Mouse (Mus musculus) heart, embryonic 15.5 days (tissue): ENCODE results near the gene Prex1. TPM values are rescaled to one million over a fixed set of nuclear protein-coding genes. Genes with fewer than 3 reads are reported as not detected.

Experiments
- ATAC-seq: fragments of 200-750 bp; cut with Nextera tagmentation; replicated peaks from 2 replicates; pipeline ENCODE4 v1.8.0; 2017; ENCODE audit warnings: low read depth, moderate TSS enrichment; ENCODE audit not compliant: insufficient number of reproducible peaks, insufficient read depth, low FRiP score
- H3K27ac ChIP-seq: fragments of 300-500 bp; sonication (generic); 2 replicates; pipeline ENCODE4 v1.5.1; 2015; ENCODE audit warnings: mild to moderate bottlenecking, inconsistent platforms
- H3K27me3 ChIP-seq: fragments of 300-500 bp; sonication (generic); 2 replicates; pipeline ENCODE4 v1.6.1; 2015; ENCODE audit warnings: inconsistent platforms
- H3K36me3 ChIP-seq: fragments of 300-500 bp; sonication (generic); 2 replicates; pipeline ENCODE4 v1.6.1; 2015; ENCODE audit warnings: mild to moderate bottlenecking, inconsistent platforms
- H3K4me1 ChIP-seq: fragments of 300-500 bp; sonication (generic); replicated peaks from 2 replicates; pipeline ENCODE4 v1.6.1; 2015; ENCODE audit warnings: inconsistent platforms
- H3K4me2 ChIP-seq: fragments of 300-500 bp; sonication (generic); 2 replicates; pipeline ENCODE4 v1.6.1; 2015; ENCODE audit warnings: inconsistent platforms, mild to moderate bottlenecking, moderate library complexity
- H3K4me3 ChIP-seq: fragments of 300-500 bp; sonication (generic); 2 replicates; pipeline ENCODE4 v1.5.1; 2015; ENCODE audit warnings: mild to moderate bottlenecking, inconsistent platforms
- H3K9ac ChIP-seq: fragments of 300-500 bp; sonication (generic); 2 replicates; pipeline ENCODE4 v1.6.1; 2015; ENCODE audit warnings: mild to moderate bottlenecking, inconsistent platforms
- H3K9me3 ChIP-seq: fragments of 300-500 bp; sonication (generic); replicated peaks from 2 replicates; pipeline ENCODE4 v1.6.1; 2016; ENCODE audit warnings: inconsistent platforms
- WGBS: fragments of 180-500 bp; shearing (Covaris S2); methylation state at CpG from one replicate; pipeline ENCODE4 v1.1.7; 2015; ENCODE audit warnings: mixed read lengths; 5-methylcytosine and 5-hydroxymethylcytosine counted together
- polyA plus RNA-seq: library from polyadenylated mRNA; unstranded; fragments of >200 nt; fragmentation: Nextera tagmentation; extraction: Ambion mirVana; gene quantifications from 2 replicates; pipeline ENCODE4 v1.2.1, GENCODE M21; 2015

Prex1 gene
- polyA plus RNA-seq, 1 experiment from 2014 or later: 6.1 TPM

DNA sequence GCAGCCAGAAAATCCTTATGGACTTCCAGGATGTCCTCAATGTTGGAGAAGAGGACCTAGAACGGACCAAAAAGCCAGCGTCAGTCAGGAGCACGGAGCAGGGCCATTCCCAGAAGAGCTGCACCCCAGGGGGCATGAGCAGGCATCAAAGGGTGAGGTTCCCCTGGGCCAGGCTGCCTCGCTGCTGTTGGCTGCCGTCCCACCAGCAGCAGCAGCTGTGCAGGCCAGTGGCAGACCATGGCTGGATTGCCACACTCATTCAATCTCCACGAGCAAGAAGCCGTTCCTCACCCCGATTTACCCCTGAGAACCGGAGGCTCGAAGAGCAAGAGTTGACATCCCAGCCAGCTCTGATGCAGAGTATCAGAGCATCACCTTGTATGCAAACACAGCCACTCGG lies 68.8 kb downstream of the Prex1 start:
- Histone ChIP-seq H3K27me3 (no peaks in the 10 kb centered on the region), H3K4me1 (no peaks in the 10 kb centered on the region), H3K27ac (no peak overlapping the region), H3K4me3 (no peak overlapping the region), H3K36me3 (no peaks in the 10 kb centered on the region), H3K4me2 (no peak overlapping the region), H3K9ac (no peak overlapping the region), H3K9me3 (no peaks in the 10 kb centered on the region)
- 75% methylated on average over 11 of the region's 11 CpGs for whole genome bisulfite sequencing
- no peak for ATAC-seq

DNA sequence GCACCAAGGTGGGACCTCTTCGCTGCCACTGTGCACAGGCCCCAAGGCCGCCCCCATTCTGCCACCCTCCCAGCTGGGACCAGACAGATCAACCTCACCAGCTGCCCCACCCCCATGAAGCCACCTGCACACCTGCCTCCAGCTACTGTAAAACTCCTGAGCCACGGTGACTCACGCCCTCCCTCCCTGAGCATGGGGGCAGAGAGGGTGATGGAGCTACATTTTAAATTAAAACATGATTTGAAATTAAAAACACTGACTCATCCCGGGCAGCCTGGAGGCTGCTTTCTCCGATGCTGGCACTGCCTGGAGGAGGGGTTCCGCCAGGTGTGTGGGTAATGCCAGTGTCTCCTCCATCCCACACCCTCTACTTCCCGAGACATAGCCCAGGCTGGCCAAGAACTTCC lies 71.0 kb downstream of the Prex1 start:
- Histone ChIP-seq H3K4me2 (no peak overlapping the region), H3K27ac (no peak overlapping the region), H3K9me3 (no peaks in the 10 kb centered on the region), H3K4me3 (no peak overlapping the region), H3K4me1 (peaks cover 12% of the 10 kb centered on the region), H3K27me3 (no peaks in the 10 kb centered on the region), H3K36me3 (no peaks in the 10 kb centered on the region), H3K9ac (no peak overlapping the region)
- ATAC-seq: no peak
- WGBS: 86% methylated on average over 8 of the region's 8 CpGs

- Histone ChIP-seq H3K4me1 (peaks cover 12% of the 10 kb centered on the region), H3K4me3 (no peak overlapping the region), H3K27ac (peak overlapping the region; percentile 50; the same call in 1 of the 2 replicates), H3K36me3 (no peaks in the 10 kb centered on the region), H3K9me3 (no peaks in the 10 kb centered on the region), H3K27me3 (no peaks in the 10 kb centered on the region), H3K4me2 (no peak overlapping the region), H3K9ac (no peak overlapping the region)
- 84% methylated on average over 5 of the region's 5 CpGs for WGBS
- ATAC-seq: no peak
Measured at GRCm38 (mm10) chr2:166639750-166640149, 73.9 kb downstream of the Prex1 start.

GRCm38 (mm10) chr2:166638947-166639641 lies 74.5 kb downstream of the Prex1 start:
- no peak overlapping the region for H3K4me2 ChIP-seq
- H3K9me3 ChIP-seq: no peaks in the 10 kb centered on the region
- H3K4me1 ChIP-seq: peaks cover 12% of the 10 kb centered on the region
- H3K36me3 ChIP-seq: no peaks in the 10 kb centered on the region
- no peak overlapping the region for H3K9ac ChIP-seq
- ATAC-seq: peak; percentile 55; the same call in 1 of the 2 replicates
- H3K27me3 ChIP-seq: no peaks in the 10 kb centered on the region
- no peak overlapping the region for H3K4me3 ChIP-seq
- H3K27ac ChIP-seq: peak overlapping the region; percentile 50
- 77% methylated on average over 18 of the region's 18 CpGs for WGBS

GRCm38 (mm10) chr2:166638079-166638800 lies 75.4 kb downstream of the Prex1 start:
- Histone ChIP-seq H3K9ac (no peak overlapping the region), H3K36me3 (no peaks in the 10 kb centered on the region), H3K4me1 (peaks cover 12% of the 10 kb centered on the region), H3K27ac (peak overlapping the region; percentile 50), H3K4me2 (no peak overlapping the region), H3K4me3 (no peak overlapping the region), H3K9me3 (no peaks in the 10 kb centered on the region), H3K27me3 (no peaks in the 10 kb centered on the region)
- ATAC-seq: no peak
- WGBS: 63% methylated on average over 13 of the region's 13 CpGs

GRCm38 (mm10) chr2:166637673-166637990 lies 76.0 kb downstream of the Prex1 start:
- Histone ChIP-seq H3K27me3 (no peaks in the 10 kb centered on the region), H3K9ac (no peak overlapping the region), H3K36me3 (no peaks in the 10 kb centered on the region), H3K27ac (no peak overlapping the region), H3K4me1 (peaks cover 12% of the 10 kb centered on the region), H3K9me3 (no peaks in the 10 kb centered on the region), H3K4me2 (no peak overlapping the region), H3K4me3 (no peak overlapping the region)
- WGBS: 81% methylated on average over 4 of the region's 4 CpGs
- ATAC-seq: no peak

DNA sequence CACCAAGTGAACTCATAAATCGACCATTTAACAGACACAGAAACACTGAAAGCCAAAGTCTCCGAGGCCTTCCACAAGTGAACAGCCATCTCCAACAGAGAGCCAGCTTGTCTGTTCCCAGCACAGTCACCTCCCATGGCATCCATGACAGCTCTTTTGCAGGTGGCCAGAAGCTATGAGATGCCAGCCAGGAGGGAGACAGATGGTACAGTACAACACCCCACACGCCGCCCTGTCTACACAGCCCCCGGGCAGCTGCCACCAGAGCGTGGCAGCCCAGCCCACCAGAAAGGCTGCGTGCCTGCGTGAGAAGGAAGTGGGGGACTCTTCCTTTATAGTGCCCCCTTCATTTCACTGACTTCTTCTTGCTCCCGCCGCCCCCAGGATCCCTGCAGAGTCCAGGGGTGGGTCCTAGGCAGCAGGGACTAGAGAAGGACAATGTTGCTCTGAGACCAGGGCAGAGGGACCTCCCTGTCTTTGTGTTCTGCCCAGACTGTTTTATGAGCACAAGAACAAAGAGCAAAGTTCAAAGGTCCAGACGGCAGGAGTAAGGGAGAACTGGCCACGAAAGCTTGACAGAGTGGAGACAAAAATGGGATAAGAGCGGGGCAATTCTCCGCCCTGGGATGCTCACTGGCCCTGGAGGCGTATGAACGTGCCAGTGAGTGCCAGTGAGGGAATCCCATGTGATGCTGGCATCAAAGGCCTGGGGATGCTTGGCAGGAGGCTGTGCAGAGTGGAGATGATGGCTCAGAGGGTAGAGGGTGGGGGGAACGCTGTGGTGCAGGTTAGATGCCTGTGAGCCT lies 76.6 kb downstream of the Prex1 start:
- H3K4me1 ChIP-seq: peaks cover 12% of the 10 kb centered on the region
- H3K36me3 ChIP-seq: no peaks in the 10 kb centered on the region
- H3K9me3 ChIP-seq: no peaks in the 10 kb centered on the region
- no peak for ATAC-seq
- H3K4me2 ChIP-seq: no peak overlapping the region
- no peak overlapping the region for H3K9ac ChIP-seq
- 86% methylated on average over 17 of the region's 17 CpGs for WGBS
- H3K27me3 ChIP-seq: no peaks in the 10 kb centered on the region
- H3K27ac ChIP-seq: no peak overlapping the region
- no peak overlapping the region for H3K4me3 ChIP-seq

DNA sequence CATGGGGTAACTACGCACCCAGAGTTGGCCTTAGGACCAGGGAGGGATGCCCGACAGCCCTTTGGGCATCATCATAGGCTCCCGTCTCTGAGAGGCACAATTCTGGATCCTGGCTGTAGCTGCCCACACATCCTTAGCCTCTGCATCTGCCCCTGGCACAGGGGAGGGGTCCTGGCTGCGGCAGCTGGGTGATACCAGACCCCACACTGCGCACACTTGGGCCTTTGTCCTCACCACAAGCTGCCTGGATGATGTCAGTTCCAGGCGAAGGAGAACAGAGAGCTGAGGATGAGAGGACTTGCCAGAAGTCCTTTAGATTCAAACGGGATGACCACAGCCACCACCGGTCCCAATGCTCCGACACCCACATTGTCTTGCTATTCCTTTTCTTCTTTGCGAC lies 78.1 kb downstream of the Prex1 start:
- Histone ChIP-seq H3K4me2 (no peak overlapping the region), H3K4me1 (peaks cover 15% of the 10 kb centered on the region), H3K36me3 (no peaks in the 10 kb centered on the region), H3K9me3 (no peaks in the 10 kb centered on the region), H3K27ac (no peak overlapping the region), H3K4me3 (no peak overlapping the region), H3K27me3 (no peaks in the 10 kb centered on the region), H3K9ac (no peak overlapping the region)
- WGBS: 84% methylated on average over 10 of the region's 10 CpGs
- no peak for ATAC-seq

GRCm38 (mm10) chr2:166632571-166633361 lies 80.9 kb downstream of the Prex1 start:
- no peak overlapping the region for H3K27ac ChIP-seq
- H3K4me2 ChIP-seq: no peak overlapping the region
- no peaks in the 10 kb centered on the region for H3K9me3 ChIP-seq
- H3K4me1 ChIP-seq: 0 out of 2 replicates have a peak, but pooled peaks cover 8% of the 10 kb centered on the region
- no peak for ATAC-seq
- WGBS: 72% methylated on average over 13 of the region's 13 CpGs
- H3K9ac ChIP-seq: no peak overlapping the region
- H3K27me3 ChIP-seq: no peaks in the 10 kb centered on the region
- no peak overlapping the region for H3K4me3 ChIP-seq
- no peaks in the 10 kb centered on the region for H3K36me3 ChIP-seq

- 0 out of 2 replicates have a peak overlapping the region, but pooled peaks have one; percentile 16 for H3K27ac ChIP-seq
- no peak; the same call in 1 of the 2 replicates for ATAC-seq
- no peaks in the 10 kb centered on the region for H3K36me3 ChIP-seq
- H3K9ac ChIP-seq: no peak overlapping the region
- 0 out of 2 replicates have a peak, but pooled peaks cover 8% of the 10 kb centered on the region for H3K4me1 ChIP-seq
- no peaks in the 10 kb centered on the region for H3K9me3 ChIP-seq
- H3K27me3 ChIP-seq: no peaks in the 10 kb centered on the region
- no peak overlapping the region for H3K4me3 ChIP-seq
- H3K4me2 ChIP-seq: no peak overlapping the region
- 79% methylated on average over 10 of the region's 10 CpGs for WGBS
Measured at GRCm38 (mm10) chr2:166631621-166632171, 81.9 kb downstream of the Prex1 start.
